Mouse (Mus musculus) cerebral cortex, adult 2 months (tissue): ENCODE measurements around the gene Pcbp2.

Experiments used
- WGBS: fragments of 180-500 bp; shearing (Covaris S2); methylation state at CpG from one replicate; pipeline ENCODE4 v1.1.7; 2018; 5-methylcytosine and 5-hydroxymethylcytosine counted together

Pcbp2 gene

GRCm38 (mm10) chr15:102528396-102528795 is 58.1 kb downstream of the Pcbp2 start:
- WGBS, result 100% methylated on average over 1 of the region's 1 CpGs

- 78% methylated on average over 4 of the region's 4 CpGs for whole genome bisulfite sequencing
Observed at GRCm38 (mm10) chr15:102530566-102530965, 60.2 kb downstream of the Pcbp2 start.

GRCm38 (mm10) chr15:102531586-102531985 is 61.2 kb downstream of the Pcbp2 start:
- WGBS, result 93% methylated on average over 4 of the region's 4 CpGs

GRCm38 (mm10) chr15:102532106-102532900 is 62.0 kb downstream of the Pcbp2 start:
- WGBS, result 56% methylated on average over 3 of the region's 3 CpGs

- WGBS, result 90% methylated on average over 7 of the region's 7 CpGs
Observed at GRCm38 (mm10) chr15:102533926-102534325, 63.6 kb downstream of the Pcbp2 start.

GRCm38 (mm10) chr15:102544801-102545200 is 74.5 kb downstream of the Pcbp2 start:
- WGBS, result 75% methylated on average over 4 of the region's 4 CpGs

GRCm38 (mm10) chr15:102546246-102546645 is 75.9 kb downstream of the Pcbp2 start:
- 82% methylated on average over 3 of the region's 3 CpGs for WGBS

GRCm38 (mm10) chr15:102546677-102547427 is 76.5 kb downstream of the Pcbp2 start:
- 38% methylated on average over 3 of the region's 3 CpGs for WGBS

GRCm38 (mm10) chr15:102547478-102547877 is 77.1 kb downstream of the Pcbp2 start:
- 49% methylated on average over 3 of the region's 3 CpGs for WGBS
